Mouse (Mus musculus) embryonic stem cell, embryonic (primary cell): ENCODE data around the gene Grk4.

Experiments used
- CTCF ChIA-PET, 4 experiments: fragments of 300-600 bp in 2 of 4; fragments of 350-600 bp in 2 of 4; sonication (Branson Sonifier 250); formaldehyde crosslinking; loops; one replicate each; lab custom pipeline; 2022; ENCODE audit warnings: inconsistent platforms in 2 of 4; lab: Charles Lee
- POLR2A ChIA-PET, 4 experiments: fragments of 300-600 bp in 2 of 4; fragments of 350-600 bp in 2 of 4; sonication (Branson Sonifier 250); formaldehyde crosslinking; loops; one replicate each; lab custom pipeline; 2022; ENCODE audit warnings: antibody characterized with exemption in 4 of 4, inconsistent platforms in 1 of 4; lab: Charles Lee

Grk4 gene

DNA sequence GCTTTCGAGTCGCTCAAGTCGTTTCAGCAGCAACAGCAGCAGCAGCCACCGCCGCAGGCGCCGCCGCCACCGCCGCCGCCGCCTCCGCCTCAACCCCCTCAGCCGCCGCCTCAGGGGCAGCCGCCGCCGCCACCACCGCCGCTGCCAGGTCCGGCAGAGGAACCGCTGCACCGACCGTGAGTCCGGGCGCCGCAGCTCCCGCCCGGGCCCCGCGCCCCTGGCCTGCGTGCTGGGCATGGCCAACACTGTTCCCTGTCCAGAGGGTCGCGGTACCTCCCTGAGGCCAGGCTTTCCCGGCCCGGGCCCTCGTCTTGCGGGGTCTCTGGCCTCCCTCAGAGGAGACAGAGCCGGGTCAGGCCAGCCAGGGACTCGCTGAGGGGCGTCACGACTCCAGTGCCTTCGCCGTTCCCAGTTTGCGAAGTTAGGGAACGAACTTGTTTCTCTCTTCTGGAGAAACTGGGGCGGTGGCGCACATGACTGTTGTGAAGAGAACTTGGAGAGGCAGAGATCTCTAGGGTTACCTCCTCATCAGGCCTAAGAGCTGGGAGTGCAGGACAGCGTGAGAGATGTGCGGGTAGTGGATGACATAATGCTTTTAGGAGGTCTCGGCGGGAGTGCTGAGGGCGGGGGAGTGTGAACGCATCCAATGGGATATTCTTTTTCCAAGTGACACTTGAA, 101.9 kb downstream of the Grk4 start:
- CTCF ChIA-PET, result interaction anchor here in 3 of 4 experiments (0.6 to 1.0 kb wide), 3 partner anchors 8 to 354 kb away, joined by 3 to 6 read pairs (median 3); partner anchors contain the start of genes Grk4 (in 1 of the 3) and Nop14 (in 1 of the 3)
- POLR2A ChIA-PET, result interaction anchor here (0.6 to 2.8 kb wide), 13 partner anchors 8 to 815 kb away, joined by 3 to 28 read pairs (median 6); partner anchors contain the start of genes Grk4 (in 2 of the 4), Nop14 (in 2 of the 4), Mfsd10 (in 1 of the 4) and Rgs12 (in 1 of the 4)

DNA sequence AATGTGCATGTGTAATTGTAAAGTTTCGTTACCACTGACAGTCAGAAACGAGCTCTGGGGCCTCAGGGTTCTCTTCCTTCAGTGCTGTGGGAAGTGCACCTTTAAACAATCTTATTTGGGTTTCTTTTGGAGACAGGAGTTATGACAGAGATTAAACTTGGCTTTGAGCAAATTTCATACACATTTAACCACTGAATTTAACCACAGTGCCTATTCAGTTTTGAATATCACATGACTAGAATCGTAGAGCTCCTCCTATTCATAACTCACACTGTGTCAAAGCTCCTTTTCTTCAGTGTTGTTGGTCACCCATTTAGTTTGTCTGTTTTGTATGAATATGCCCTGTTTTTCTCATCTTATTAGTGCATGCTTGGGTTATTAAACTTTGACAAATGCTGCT, 111.6 kb downstream of the Grk4 start:
- POLR2A ChIA-PET, result interaction anchor here in 1 of 4 experiments (0.6 to 0.7 kb wide), 2 partner anchors 11 to 391 kb away, joined by 3 read pairs; no protein-coding TSS in a partner anchor
- CTCF ChIA-PET, result no interaction called here

DNA sequence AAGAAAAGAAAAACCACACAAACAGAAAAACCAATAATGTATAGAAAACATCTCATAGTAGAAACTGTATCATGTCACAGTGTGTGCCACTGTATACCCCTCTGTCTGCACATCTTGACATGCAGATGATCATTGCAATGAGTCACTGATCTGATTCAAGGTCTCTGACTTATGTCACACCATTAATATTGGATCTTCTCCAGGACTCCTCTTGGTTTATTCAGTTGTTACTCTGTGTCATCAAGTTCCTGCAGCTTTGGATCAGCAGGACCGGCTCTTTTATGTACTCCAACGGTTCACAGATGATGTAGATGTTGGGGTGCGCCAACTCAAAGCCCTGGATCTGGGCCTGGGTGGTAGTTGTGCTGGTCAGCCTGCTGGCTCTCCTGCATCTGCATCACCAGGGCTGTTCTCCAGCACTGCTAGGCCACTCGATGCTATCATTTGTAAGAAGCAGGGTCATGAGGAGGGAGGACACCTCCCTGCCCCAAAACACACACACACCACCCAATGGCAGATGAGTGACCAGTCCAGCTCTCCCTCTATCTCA, 112.6 kb downstream of the Grk4 start:
- POLR2A ChIA-PET, result no interaction called here
- CTCF ChIA-PET, result no interaction called here

DNA sequence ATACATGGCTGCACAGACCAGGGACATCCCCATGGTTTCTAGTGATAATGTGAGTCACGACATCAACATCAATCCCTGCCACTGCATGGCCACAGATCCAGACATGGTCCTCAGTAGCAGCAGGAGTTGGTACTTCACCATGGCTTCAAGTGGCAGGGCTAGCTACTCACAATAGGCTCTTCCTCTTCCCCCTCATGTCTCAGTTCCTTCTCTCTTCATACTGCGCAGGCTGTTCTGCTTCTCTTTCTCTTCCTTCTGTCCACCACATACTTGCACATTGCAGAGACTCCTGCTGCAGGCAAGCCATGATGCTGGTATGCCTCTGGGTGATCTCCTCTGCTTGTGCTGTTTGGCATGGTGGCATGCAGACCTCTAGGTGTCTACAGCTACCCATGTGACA, 113.2 kb downstream of the Grk4 start:
- POLR2A ChIA-PET, result interaction anchor here in 1 of 4 experiments (0.6 kb wide), 1 partner anchor 181 kb away, joined by 9 read pairs; no protein-coding TSS in a partner anchor
- CTCF ChIA-PET, result no interaction called here

DNA sequence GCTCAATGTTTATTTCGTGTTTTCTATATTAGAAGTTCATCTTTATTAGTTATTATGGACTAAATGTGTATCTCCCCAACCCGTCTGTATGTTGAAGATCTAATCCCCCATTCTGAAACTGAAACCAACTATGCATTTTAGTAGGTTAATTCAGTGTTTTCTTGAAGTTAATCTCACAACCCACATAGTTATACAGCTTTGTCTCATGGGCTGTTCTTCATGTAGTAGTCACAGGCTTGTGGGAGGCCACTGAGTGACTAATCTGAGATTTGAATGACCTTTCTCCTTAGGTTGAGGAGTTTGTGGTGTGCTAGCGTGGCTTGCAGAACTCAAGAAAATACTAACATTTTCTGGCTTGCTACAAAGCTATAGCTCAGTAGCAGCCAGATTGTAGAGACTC, 124.8 kb downstream of the Grk4 start:
- ChIA-PET CTCF (no interaction called here), POLR2A (interaction anchor here in 1 of 4 experiments (0.7 kb wide), 1 partner anchor 9 kb away, joined by 3 read pairs; no protein-coding TSS in a partner anchor)

DNA sequence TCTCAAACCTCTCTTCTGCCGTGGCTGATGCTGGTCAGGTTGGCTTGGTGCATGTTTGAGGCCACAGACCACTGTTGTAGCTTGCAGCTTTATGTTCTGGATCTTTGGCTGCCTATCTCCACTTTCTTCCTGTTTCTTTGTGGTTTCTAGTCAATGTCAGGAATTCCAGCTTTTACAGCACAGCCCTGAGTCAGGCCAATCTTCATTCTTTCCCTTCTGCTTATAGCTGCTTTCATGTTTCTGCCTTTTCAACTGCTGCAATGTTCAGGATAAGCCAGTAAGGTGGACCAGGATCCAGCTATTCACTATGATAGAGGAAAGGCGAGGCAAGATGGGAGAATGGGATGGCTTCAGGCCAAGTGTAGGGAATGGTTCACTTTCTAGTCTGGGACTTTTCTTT, 131.0 kb downstream of the Grk4 start:
- ChIA-PET CTCF (no interaction called here), POLR2A (no interaction called here)

DNA sequence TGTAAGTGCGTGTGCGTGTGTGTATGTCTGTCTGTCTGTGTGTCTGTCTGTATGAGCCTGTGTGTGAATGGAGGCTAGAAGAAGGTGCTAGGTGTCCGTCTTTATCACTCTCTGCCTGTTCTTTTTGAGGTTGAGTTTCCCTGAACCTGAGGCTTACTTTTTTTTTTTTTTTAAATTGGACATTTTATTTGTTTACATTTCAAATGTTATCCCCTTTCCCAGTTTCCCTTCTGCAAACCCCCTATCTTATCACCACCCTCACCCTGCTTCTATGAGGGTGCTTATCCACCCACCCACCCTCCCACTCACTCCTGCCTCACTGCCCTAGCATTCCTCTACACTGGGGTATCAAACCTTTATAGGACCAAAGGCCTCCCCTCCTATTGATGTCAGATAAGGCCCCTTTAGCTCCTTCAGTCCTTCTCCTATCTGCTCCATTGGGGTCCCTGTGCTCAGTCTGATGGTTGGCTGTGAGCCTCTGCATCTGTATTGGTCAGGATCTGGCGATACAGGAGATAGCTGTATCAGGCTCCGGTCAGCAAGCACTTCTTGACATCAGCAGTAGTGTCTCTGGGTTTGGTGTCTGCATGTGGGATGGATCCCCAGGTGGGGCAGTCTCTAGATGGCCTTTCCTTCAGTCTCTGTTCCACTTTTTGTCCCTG, 140.2 kb downstream of the Grk4 start:
- ChIA-PET POLR2A (interaction anchor here in 1 of 4 experiments (1.0 kb wide), 1 partner anchor 12 kb away, joined by 3 read pairs; no protein-coding TSS in a partner anchor), CTCF (no interaction called here)
